Mouse (Mus musculus): Measurements from ENCODE around the gene Xbp1. TPM values are rescaled to one million over a fixed set of nuclear protein-coding genes. Genes with fewer than 3 reads are reported as not detected.
A peak's percentile ranks its signal among the peaks of the same experiment; 100 is the strongest.

The Xbp1 gene
- polyA plus RNA-seq, 1 experiment = 46.7 TPM

GRCm38 (mm10) chr11:5515655-5516054, 4.8 kb upstream of the Xbp1 start:
- H3K4me3 ChIP-seq (ENCODE audit: low read depth, low read length) = peak overlapping the region; percentile 6; the same call in 1 of the 2 replicates
- TF ChIP-seq CTCF (IDR thresholded peaks at IDR 0.05; ENCODE audit: low read depth, low read length) (no peak), POLR2A (IDR thresholded peaks at IDR 0.05; ENCODE audit: insufficient read depth, low read length) (no peak), EP300 (IDR thresholded peaks at IDR 0.05; ENCODE audit: insufficient read depth, low read depth, low read length) (no peak)
- H3K9me3 ChIP-seq (replicated peaks; ENCODE audit: control insufficient read depth, insufficient read depth, low read length, poor library complexity, severe bottlenecking) = no peaks in the 10 kb centered on the region
- H3K9ac ChIP-seq (ENCODE audit: low read depth, poor library complexity, severe bottlenecking) = peak overlapping the region; percentile 45
- H3K27ac ChIP-seq (ENCODE audit: insufficient read depth, low read length) = peak overlapping the region; percentile 26; the same call in 1 of the 2 replicates
- no peaks in the 10 kb centered on the region for H3K27me3 ChIP-seq (ENCODE audit: control insufficient read depth, insufficient read depth, low read length, poor library complexity, severe bottlenecking)
- no peaks in the 10 kb centered on the region for H3K36me3 ChIP-seq (ENCODE audit: control insufficient read depth, insufficient read depth, low read length, poor library complexity, severe bottlenecking)
- peaks cover 6% of the 10 kb centered on the region for H3K4me1 ChIP-seq (ENCODE audit: control insufficient read depth, insufficient read depth, low read length)

- Histone ChIP-seq H3K4me1 (ENCODE audit: control insufficient read depth, insufficient read depth, low read length) (peaks cover 6% of the 10 kb centered on the region), H3K27me3 (ENCODE audit: control insufficient read depth, insufficient read depth, low read length, poor library complexity, severe bottlenecking) (no peaks in the 10 kb centered on the region), H3K36me3 (ENCODE audit: control insufficient read depth, insufficient read depth, low read length, poor library complexity, severe bottlenecking) (no peaks in the 10 kb centered on the region), H3K9me3 (replicated peaks; ENCODE audit: control insufficient read depth, insufficient read depth, low read length, poor library complexity, severe bottlenecking) (no peaks in the 10 kb centered on the region), H3K4me3 (ENCODE audit: low read depth, low read length) (peak overlapping the region; percentile 47), H3K27ac (ENCODE audit: insufficient read depth, low read length) (peak overlapping the region; percentile 26; the same call in 1 of the 2 replicates), H3K9ac (ENCODE audit: low read depth, poor library complexity, severe bottlenecking) (peak overlapping the region; percentile 45)
- TF ChIP-seq POLR2A (IDR thresholded peaks at IDR 0.05; ENCODE audit: insufficient read depth, low read length) (no peak), EP300 (IDR thresholded peaks at IDR 0.05; ENCODE audit: insufficient read depth, low read depth, low read length) (no peak), CTCF (IDR thresholded peaks at IDR 0.05; ENCODE audit: low read depth, low read length) (no peak)
Observed at GRCm38 (mm10) chr11:5516151-5516550, 4.3 kb upstream of the Xbp1 start.

GRCm38 (mm10) chr11:5516617-5517016, 3.8 kb upstream of the Xbp1 start:
- TF ChIP-seq CTCF (IDR thresholded peaks at IDR 0.05; ENCODE audit: low read depth, low read length) = no peak
- H3K27ac ChIP-seq (ENCODE audit: insufficient read depth, low read length) = no peak overlapping the region
- peaks cover 6% of the 10 kb centered on the region for H3K4me1 ChIP-seq (ENCODE audit: control insufficient read depth, insufficient read depth, low read length)
- peak overlapping the region; percentile 45 for H3K9ac ChIP-seq (ENCODE audit: low read depth, poor library complexity, severe bottlenecking)
- no peaks in the 10 kb centered on the region for H3K27me3 ChIP-seq (ENCODE audit: control insufficient read depth, insufficient read depth, low read length, poor library complexity, severe bottlenecking)
- H3K36me3 ChIP-seq (ENCODE audit: control insufficient read depth, insufficient read depth, low read length, poor library complexity, severe bottlenecking) = no peaks in the 10 kb centered on the region
- H3K9me3 ChIP-seq (replicated peaks; ENCODE audit: control insufficient read depth, insufficient read depth, low read length, poor library complexity, severe bottlenecking) = no peaks in the 10 kb centered on the region
- H3K4me3 ChIP-seq (ENCODE audit: low read depth, low read length) = peak overlapping the region; percentile 69

DNA sequence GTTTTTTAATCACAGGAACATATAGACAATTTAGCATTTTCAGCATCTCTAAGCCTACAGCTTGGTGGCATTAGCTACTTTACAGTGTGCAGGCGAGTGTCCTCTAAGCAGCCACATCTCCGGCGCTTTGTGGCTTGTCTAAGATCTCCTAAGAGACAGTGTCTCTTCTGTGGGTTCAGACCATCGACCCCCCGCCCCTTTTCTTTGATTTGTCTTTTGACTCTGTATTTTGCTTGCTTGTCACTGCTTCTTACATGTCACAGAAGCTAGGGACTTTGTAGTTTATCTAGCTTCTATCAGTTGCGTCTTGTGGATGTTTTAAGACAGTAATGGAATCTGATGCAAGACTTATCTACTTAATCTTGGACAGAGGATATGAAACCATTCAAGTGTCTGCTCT, 3.1 kb upstream of the Xbp1 start:
- 0 out of 2 replicates have a peak overlapping the region, but pooled peaks have one; percentile 45 for H3K9ac ChIP-seq (ENCODE audit: low read depth, poor library complexity, severe bottlenecking)
- TF ChIP-seq POLR2A (IDR thresholded peaks at IDR 0.05; ENCODE audit: insufficient read depth, low read length) = no peak
- no peak for TF ChIP-seq CTCF (IDR thresholded peaks at IDR 0.05; ENCODE audit: low read depth, low read length)
- no peak for TF ChIP-seq EP300 (IDR thresholded peaks at IDR 0.05; ENCODE audit: insufficient read depth, low read depth, low read length)
- H3K4me3 ChIP-seq (ENCODE audit: low read depth, low read length) = no peak overlapping the region

GRCm38 (mm10) chr11:5519681-5520080, 778 bp upstream of the Xbp1 start:
- TF ChIP-seq POLR2A (IDR thresholded peaks at IDR 0.05; ENCODE audit: insufficient read depth, low read length) (no peak), CTCF (IDR thresholded peaks at IDR 0.05; ENCODE audit: low read depth, low read length) (no peak), EP300 (IDR thresholded peaks at IDR 0.05; ENCODE audit: insufficient read depth, low read depth, low read length) (no peak)
- H3K27ac ChIP-seq (ENCODE audit: insufficient read depth, low read length) = no peak overlapping the region
- H3K4me1 ChIP-seq (ENCODE audit: control insufficient read depth, insufficient read depth, low read length) = peaks cover 3% of the 10 kb centered on the region
- no peaks in the 10 kb centered on the region for H3K27me3 ChIP-seq (ENCODE audit: control insufficient read depth, insufficient read depth, low read length, poor library complexity, severe bottlenecking)
- H3K9me3 ChIP-seq (replicated peaks; ENCODE audit: control insufficient read depth, insufficient read depth, low read length, poor library complexity, severe bottlenecking) = no peaks in the 10 kb centered on the region
- H3K9ac ChIP-seq (ENCODE audit: low read depth, poor library complexity, severe bottlenecking) = peak overlapping the region; percentile 95; the same call in 1 of the 2 replicates
- H3K36me3 ChIP-seq (ENCODE audit: control insufficient read depth, insufficient read depth, low read length, poor library complexity, severe bottlenecking) = peaks cover 24% of the 10 kb centered on the region
- no peak overlapping the region for H3K4me3 ChIP-seq (ENCODE audit: low read depth, low read length)

More for the DNA sequence above, 3.1 kb upstream of the Xbp1 start:
- Histone ChIP-seq H3K9me3 (replicated peaks; ENCODE audit: control insufficient read depth, insufficient read depth, low read length, poor library complexity, severe bottlenecking) (no peaks in the 10 kb centered on the region), H3K27ac (ENCODE audit: insufficient read depth, low read length) (no peak overlapping the region), H3K4me1 (ENCODE audit: control insufficient read depth, insufficient read depth, low read length) (peaks cover 6% of the 10 kb centered on the region), H3K27me3 (ENCODE audit: control insufficient read depth, insufficient read depth, low read length, poor library complexity, severe bottlenecking) (no peaks in the 10 kb centered on the region), H3K36me3 (ENCODE audit: control insufficient read depth, insufficient read depth, low read length, poor library complexity, severe bottlenecking) (peaks cover 1% of the 10 kb centered on the region)

DNA sequence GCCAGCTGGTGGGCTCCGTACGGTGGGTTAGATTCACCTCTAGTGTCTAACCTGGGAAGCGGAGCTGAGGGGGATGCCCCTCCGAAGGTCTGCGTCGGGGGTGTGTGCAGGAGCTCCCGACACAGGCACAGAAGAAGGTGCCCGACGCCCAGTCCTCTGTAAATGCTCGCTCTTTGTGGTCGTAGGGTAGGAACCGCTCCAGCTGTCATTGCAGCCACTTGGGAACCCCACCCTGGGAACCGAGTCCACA, 732 bp downstream of the Xbp1 start:
- Histone ChIP-seq H3K36me3 (ENCODE audit: control insufficient read depth, insufficient read depth, low read length, poor library complexity, severe bottlenecking) (peaks cover 39% of the 10 kb centered on the region), H3K9ac (ENCODE audit: low read depth, poor library complexity, severe bottlenecking) (peak overlapping the region; percentile 95), H3K27me3 (ENCODE audit: control insufficient read depth, insufficient read depth, low read length, poor library complexity, severe bottlenecking) (no peaks in the 10 kb centered on the region), H3K4me3 (ENCODE audit: low read depth, low read length) (peak overlapping the region; percentile 96), H3K4me1 (ENCODE audit: control insufficient read depth, insufficient read depth, low read length) (peaks cover 1% of the 10 kb centered on the region), H3K27ac (ENCODE audit: insufficient read depth, low read length) (peak overlapping the region; percentile 5; the same call in 1 of the 2 replicates), H3K9me3 (replicated peaks; ENCODE audit: control insufficient read depth, insufficient read depth, low read length, poor library complexity, severe bottlenecking) (no peaks in the 10 kb centered on the region)
- TF ChIP-seq EP300 (IDR thresholded peaks at IDR 0.05; ENCODE audit: insufficient read depth, low read depth, low read length) (no peak), POLR2A (IDR thresholded peaks at IDR 0.05; ENCODE audit: insufficient read depth, low read length) (no peak), CTCF (IDR thresholded peaks at IDR 0.05; ENCODE audit: low read depth, low read length) (no peak)
